Mouse (Mus musculus) forebrain, embryonic 12.5 days (tissue): Measurements from ENCODE around the gene Slc5a3. TPM values are rescaled to one million over a fixed set of nuclear protein-coding genes. Genes with fewer than 3 reads are reported as not detected.

Experiments used
- ATAC-seq: fragments of 200-750 bp; cut with Nextera tagmentation; 2 replicates; pipeline ENCODE4 v1.8.0; 2017; ENCODE audit warnings: moderate TSS enrichment; ENCODE audit not compliant: low FRiP score
- H3K27ac ChIP-seq: fragments of 300-500 bp; sonication (generic); 2 replicates; pipeline ENCODE4 v1.5.1; 2016; ENCODE audit warnings: mild to moderate bottlenecking
- H3K27me3 ChIP-seq: fragments of 300-500 bp; sonication (generic); 2 replicates; pipeline ENCODE4 v1.6.1; 2016; ENCODE audit warnings: mild to moderate bottlenecking
- H3K36me3 ChIP-seq: fragments of 300-500 bp; sonication (generic); replicated peaks from 2 replicates; pipeline ENCODE4 v1.6.1; 2016; ENCODE audit warnings: mild to moderate bottlenecking
- H3K4me1 ChIP-seq: fragments of 300-500 bp; sonication (generic); 2 replicates; pipeline ENCODE4 v1.6.1; 2016
- H3K4me2 ChIP-seq: fragments of 300-500 bp; sonication (generic); 2 replicates; pipeline ENCODE4 v1.6.1; 2016; ENCODE audit warnings: mild to moderate bottlenecking, moderate library complexity
- H3K4me3 ChIP-seq: fragments of 300-500 bp; sonication (generic); replicated peaks from 2 replicates; pipeline ENCODE4 v1.5.1; 2016; ENCODE audit warnings: mild to moderate bottlenecking
- H3K9ac ChIP-seq: fragments of 300-500 bp; sonication (generic); 2 replicates; pipeline ENCODE4 v1.6.1; 2016; ENCODE audit warnings: mild to moderate bottlenecking
- H3K9me3 ChIP-seq: fragments of 300-500 bp; sonication (generic); 2 replicates; pipeline ENCODE4 v1.6.1; 2016
- WGBS: fragments of 180-500 bp; shearing (Covaris S2); methylation state at CpG from one replicate; pipeline ENCODE4 v1.1.7; 2016; 5-methylcytosine and 5-hydroxymethylcytosine counted together
- polyA plus RNA-seq: library from polyadenylated mRNA; unstranded; fragments of >200 nt; fragmentation: Nextera tagmentation; extraction: Ambion mirVana; gene quantifications from 2 replicates; pipeline ENCODE4 v1.2.1, GENCODE M21; 2016

Gene Slc5a3
- polyA plus RNA-seq: 14.0 TPM in 2 replicates

- Histone ChIP-seq H3K4me3 (peak within 1 kb of the TSS; percentile 64), H3K4me1 (peaks cover 26% of the 10 kb centered on the region), H3K27me3 (no peaks in the 10 kb centered on the region), H3K36me3 (peaks cover 27% of the 10 kb centered on the region), H3K9me3 (peaks cover 11% of the 10 kb centered on the region), H3K4me2 (peak within 1 kb of the TSS; percentile 84), H3K27ac (peak within 1 kb of the TSS; percentile 86), H3K9ac (peak within 1 kb of the TSS; percentile 91)
- 1% methylated on average over 68 of the region's 99 CpGs for WGBS
- ATAC-seq: peak; percentile 94
Observed at GRCm38 (mm10) chr16:92057852-92058643, at the start of gene Slc5a3, which contains the start of the genes Mrps6 and Gm49711. Gene Slc5a3 (plus strand): TSS chr16:92058322. Gene Mrps6 (plus strand): TSS chr16:92058270. Gene Gm49711 (plus strand): TSS chr16:92058316.

- no peak for ATAC-seq
- no peak overlapping the region for H3K4me3 ChIP-seq
- H3K27ac ChIP-seq: no peak overlapping the region
Observed at GRCm38 (mm10) chr16:92009586-92009985, 48.5 kb upstream of the Slc5a3 start.

GRCm38 (mm10) chr16:92016792-92017191 lies 41.3 kb upstream of the Slc5a3 start:
- no peak for ATAC-seq
- Histone ChIP-seq H3K4me1 (peaks cover 12% of the 10 kb centered on the region), H3K4me3 (no peak overlapping the region), H3K27ac (no peak overlapping the region), H3K4me2 (no peak overlapping the region), H3K36me3 (no peaks in the 10 kb centered on the region), H3K27me3 (no peaks in the 10 kb centered on the region), H3K9me3 (no peaks in the 10 kb centered on the region), H3K9ac (no peak overlapping the region)
- WGBS: 92% methylated on average over 8 of the region's 8 CpGs

More at GRCm38 (mm10) chr16:92009586-92009985, 48.5 kb upstream of the Slc5a3 start:
- Histone ChIP-seq H3K4me1 (no peaks in the 10 kb centered on the region), H3K4me2 (no peak overlapping the region), H3K27me3 (no peaks in the 10 kb centered on the region), H3K9me3 (no peaks in the 10 kb centered on the region), H3K9ac (no peak overlapping the region), H3K36me3 (no peaks in the 10 kb centered on the region)
- WGBS: 91% methylated on average over 2 of the region's 2 CpGs

DNA sequence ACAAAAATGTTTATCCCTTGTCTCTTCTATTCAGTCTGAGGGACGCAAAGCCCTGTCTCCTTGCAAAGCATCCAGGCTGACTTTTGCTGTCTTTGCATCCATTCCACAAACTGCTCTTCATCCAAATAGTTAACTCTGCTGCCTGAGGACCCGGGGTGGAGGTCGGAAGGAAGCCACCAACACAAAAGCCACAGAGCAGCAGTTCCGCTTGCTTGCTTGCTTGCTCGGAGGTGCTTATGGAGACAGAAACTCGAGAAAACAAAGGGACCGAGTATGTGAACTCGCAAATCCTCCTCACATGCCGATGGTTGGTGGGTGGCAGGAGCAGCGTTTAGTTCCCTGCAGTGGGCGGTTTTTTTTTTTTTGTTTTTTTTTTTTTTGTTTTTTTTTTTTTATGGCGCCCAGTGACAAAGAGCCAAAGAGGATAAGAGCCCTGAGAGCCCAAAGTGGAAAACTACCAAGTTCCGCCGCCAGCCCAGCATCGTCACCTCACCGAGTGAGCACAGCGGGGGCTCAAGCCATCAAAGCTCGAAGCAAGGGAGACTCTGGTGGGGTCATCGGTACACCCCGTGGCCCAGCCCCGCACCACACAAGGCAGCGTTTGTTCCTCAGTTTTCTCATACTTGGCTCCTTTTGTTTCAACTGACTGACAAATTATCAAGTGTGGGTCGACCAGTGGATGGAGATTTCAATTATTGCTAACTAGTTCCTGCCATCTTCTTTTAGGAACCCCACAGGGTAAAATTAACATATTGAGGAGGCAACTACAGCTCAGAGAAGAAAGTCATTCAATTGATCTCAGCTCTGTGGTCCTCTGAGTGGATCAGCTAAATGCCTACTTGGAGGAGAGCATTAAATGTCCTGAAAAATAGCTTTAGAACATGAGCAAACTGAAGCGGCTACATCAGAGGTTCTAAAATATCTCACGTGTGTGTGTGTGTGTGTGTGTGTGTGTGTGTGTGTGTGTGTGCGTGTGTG lies 38.7 kb upstream of the Slc5a3 start:
- peak; percentile 83 for ATAC-seq
- Histone ChIP-seq H3K27ac (peak overlapping the region; percentile 2; the same call in 1 of the 2 replicates), H3K4me3 (peak overlapping the region; percentile 20), H3K4me1 (peaks cover 12% of the 10 kb centered on the region), H3K4me2 (peak overlapping the region; percentile 54), H3K9ac (no peak overlapping the region), H3K27me3 (no peaks in the 10 kb centered on the region), H3K9me3 (no peaks in the 10 kb centered on the region), H3K36me3 (no peaks in the 10 kb centered on the region)
- WGBS: 8% methylated on average over 26 of the region's 26 CpGs

- WGBS: 89% methylated on average over 12 of the region's 12 CpGs
- no peak overlapping the region for H3K27ac ChIP-seq
- H3K4me3 ChIP-seq: no peak overlapping the region
- peaks cover 12% of the 10 kb centered on the region for H3K4me1 ChIP-seq
- H3K9ac ChIP-seq: no peak overlapping the region
- no peaks in the 10 kb centered on the region for H3K9me3 ChIP-seq
- no peak overlapping the region for H3K4me2 ChIP-seq
- no peak for ATAC-seq
- no peaks in the 10 kb centered on the region for H3K27me3 ChIP-seq
- no peaks in the 10 kb centered on the region for H3K36me3 ChIP-seq
Observed at GRCm38 (mm10) chr16:92021656-92022400, 36.3 kb upstream of the Slc5a3 start.

GRCm38 (mm10) chr16:92022494-92023283 lies 35.4 kb upstream of the Slc5a3 start:
- Histone ChIP-seq H3K4me3 (no peak overlapping the region), H3K27ac (no peak overlapping the region), H3K4me1 (peaks cover 12% of the 10 kb centered on the region), H3K4me2 (no peak overlapping the region), H3K27me3 (no peaks in the 10 kb centered on the region), H3K36me3 (no peaks in the 10 kb centered on the region), H3K9me3 (no peaks in the 10 kb centered on the region), H3K9ac (no peak overlapping the region)
- 78% methylated on average over 20 of the region's 20 CpGs for WGBS
- ATAC-seq: no peak

DNA sequence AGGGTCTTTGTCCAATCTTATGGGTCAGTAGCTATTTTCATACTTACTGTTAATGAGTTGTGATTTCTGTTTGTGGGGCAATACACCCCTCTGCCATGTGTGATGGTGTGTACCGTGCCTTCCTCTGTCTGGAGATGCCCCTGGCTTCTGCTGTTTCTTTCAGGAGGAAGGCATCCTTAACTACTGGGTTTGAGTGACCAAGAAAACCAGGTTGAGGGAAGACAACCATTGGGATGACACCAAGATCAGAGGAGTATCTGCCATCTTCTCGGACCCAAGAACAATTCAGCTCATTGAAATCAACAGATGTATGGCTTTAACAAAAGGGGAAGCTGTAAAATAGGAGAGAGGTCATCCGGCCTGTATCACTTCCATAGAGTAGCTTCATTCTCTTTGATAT lies 24.8 kb upstream of the Slc5a3 start:
- Histone ChIP-seq H3K9ac (no peak overlapping the region), H3K4me3 (no peak overlapping the region), H3K4me2 (no peak overlapping the region), H3K4me1 (no peaks in the 10 kb centered on the region), H3K9me3 (no peaks in the 10 kb centered on the region), H3K27me3 (no peaks in the 10 kb centered on the region), H3K36me3 (no peaks in the 10 kb centered on the region), H3K27ac (no peak overlapping the region)
- no peak for ATAC-seq
- 80% methylated on average over 3 of the region's 3 CpGs for WGBS

GRCm38 (mm10) chr16:92034676-92035075 lies 23.4 kb upstream of the Slc5a3 start:
- WGBS: 80% methylated on average over 5 of the region's 5 CpGs
- ATAC-seq: no peak

DNA sequence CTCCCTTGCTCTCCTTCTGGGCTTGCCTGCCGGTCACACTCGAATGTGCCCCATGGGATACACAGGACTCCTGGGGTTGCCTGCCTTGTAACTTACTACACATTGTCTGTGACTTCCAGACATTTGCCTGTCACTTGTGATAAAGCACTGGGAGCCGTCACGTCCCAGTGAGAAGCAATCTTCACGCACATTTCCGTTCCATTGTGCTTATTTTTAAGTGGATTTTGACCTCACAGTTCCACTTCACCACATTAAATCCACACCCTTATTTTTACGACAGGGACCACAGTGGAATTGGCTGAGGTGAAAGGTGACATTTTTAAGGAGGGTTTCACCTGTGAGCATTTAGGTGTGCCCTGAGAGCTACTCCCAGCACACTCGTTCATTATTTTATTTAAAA lies 21.4 kb upstream of the Slc5a3 start:
- no peaks in the 10 kb centered on the region for H3K4me1 ChIP-seq
- no peak overlapping the region for H3K27ac ChIP-seq
- no peak overlapping the region for H3K4me2 ChIP-seq
- no peak overlapping the region for H3K9ac ChIP-seq
- no peak overlapping the region for H3K4me3 ChIP-seq
- ATAC-seq: no peak
- H3K27me3 ChIP-seq: no peaks in the 10 kb centered on the region
- H3K9me3 ChIP-seq: no peaks in the 10 kb centered on the region
- no peaks in the 10 kb centered on the region for H3K36me3 ChIP-seq
- WGBS: 79% methylated on average over 8 of the region's 8 CpGs

More at GRCm38 (mm10) chr16:92034676-92035075, 23.4 kb upstream of the Slc5a3 start:
- H3K9ac ChIP-seq: no peak overlapping the region
- H3K27ac ChIP-seq: no peak overlapping the region
- H3K4me2 ChIP-seq: no peak overlapping the region
- H3K27me3 ChIP-seq: no peaks in the 10 kb centered on the region
- no peaks in the 10 kb centered on the region for H3K9me3 ChIP-seq
- no peaks in the 10 kb centered on the region for H3K4me1 ChIP-seq
- no peak overlapping the region for H3K4me3 ChIP-seq
- no peaks in the 10 kb centered on the region for H3K36me3 ChIP-seq

DNA sequence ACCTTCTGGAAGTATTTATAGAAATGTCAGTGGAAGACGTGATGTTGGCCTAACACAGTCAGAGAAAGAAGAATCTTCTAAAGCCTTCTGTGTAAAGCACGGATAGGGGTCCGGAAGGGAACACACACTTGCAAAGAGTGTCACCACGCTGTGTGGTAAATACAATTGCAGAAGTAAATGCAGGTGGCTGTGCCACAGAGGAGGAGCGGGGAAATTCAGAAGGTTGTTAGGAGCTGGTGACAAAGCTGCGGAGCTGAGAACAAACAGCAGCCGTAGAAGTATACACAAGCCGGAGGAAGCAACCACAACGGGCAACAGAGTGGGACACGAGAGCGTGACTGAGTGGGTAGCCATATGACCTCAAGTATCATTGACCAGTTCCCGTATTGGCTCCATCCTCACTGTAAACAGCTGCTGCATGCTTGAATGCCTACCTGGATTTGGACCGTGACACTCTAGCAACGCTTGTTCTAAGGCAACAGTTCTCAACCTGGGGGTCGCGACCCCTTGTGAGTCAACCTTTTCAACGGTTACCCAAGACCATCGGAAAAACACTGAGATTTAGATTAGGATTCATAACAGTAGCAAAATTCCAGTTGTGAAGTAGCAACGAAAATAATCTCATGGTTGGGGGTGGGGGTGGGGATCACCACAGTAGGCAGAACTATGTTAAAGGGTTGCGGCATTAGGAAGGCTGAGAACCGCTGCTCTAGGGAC lies 20.1 kb upstream of the Slc5a3 start:
- Histone ChIP-seq H3K4me2 (no peak overlapping the region), H3K9ac (no peak overlapping the region), H3K27ac (no peak overlapping the region), H3K27me3 (no peaks in the 10 kb centered on the region), H3K4me1 (no peaks in the 10 kb centered on the region), H3K9me3 (no peaks in the 10 kb centered on the region), H3K36me3 (no peaks in the 10 kb centered on the region), H3K4me3 (no peak overlapping the region)
- no peak for ATAC-seq
- 92% methylated on average over 21 of the region's 21 CpGs for WGBS

DNA sequence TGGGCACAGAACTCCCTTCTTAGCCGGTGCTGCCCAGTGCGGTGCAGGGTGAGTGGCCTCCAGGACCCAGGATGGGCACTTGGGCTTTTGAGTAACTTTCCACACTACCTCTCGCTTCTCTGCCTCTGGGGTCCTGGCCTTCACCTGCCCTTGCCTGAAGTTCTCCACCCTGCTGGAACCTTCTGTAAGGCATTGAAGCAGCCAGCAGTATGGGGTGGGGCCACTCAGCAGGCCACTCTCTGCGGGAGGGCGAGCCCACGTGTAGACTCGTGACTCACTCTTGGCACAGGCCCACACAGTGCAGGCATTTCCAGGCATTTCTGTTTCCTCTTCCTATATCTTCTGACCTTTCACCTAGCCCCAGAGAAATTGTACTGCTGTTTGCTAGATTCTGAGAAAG lies 18.7 kb upstream of the Slc5a3 start:
- Histone ChIP-seq H3K27me3 (no peaks in the 10 kb centered on the region), H3K36me3 (no peaks in the 10 kb centered on the region), H3K4me1 (no peaks in the 10 kb centered on the region), H3K9me3 (no peaks in the 10 kb centered on the region), H3K9ac (no peak overlapping the region), H3K4me2 (no peak overlapping the region), H3K4me3 (no peak overlapping the region), H3K27ac (no peak overlapping the region)
- ATAC-seq: no peak
- WGBS: 93% methylated on average over 7 of the region's 7 CpGs
